Mouse (Mus musculus) liver, embryonic 14.5 days (tissue): ENCODE data around the gene Fuz.

Experiments
- CTCF ChIP-seq: IDR thresholded peaks from 2 replicates; pipeline ENCODE4 v1.5.1; 2016; ENCODE audit warnings: antibody characterized with exemption, low read depth, control low read depth
- EP300 ChIP-seq: IDR thresholded peaks from 2 replicates; pipeline ENCODE4 v1.6.1; 2016; ENCODE audit warnings: antibody characterized with exemption, low read depth

GRCm38 (mm10) chr7:44863210-44863609 is 32.7 kb upstream of the Fuz start:
- no peak for TF ChIP-seq CTCF
- no peak for TF ChIP-seq EP300
